Mouse (Mus musculus): ENCODE measurements around the gene Klhl8.

Klhl8 gene

GRCm38 (mm10) chr5:103846609-103847008, 64.5 kb downstream of the Klhl8 start:
- no peak for DNase-seq (ENCODE audit: low read depth)

- no peak for DNase-seq (ENCODE audit: low read depth)
Observed at GRCm38 (mm10) chr5:103846154-103846551, 64.9 kb downstream of the Klhl8 start.

- no peak for DNase-seq (ENCODE audit: low read depth)
Observed at GRCm38 (mm10) chr5:103845418-103846153, 65.5 kb downstream of the Klhl8 start.

GRCm38 (mm10) chr5:103843938-103844337, 67.1 kb downstream of the Klhl8 start:
- peak; percentile 44 for DNase-seq (ENCODE audit: low read depth)

GRCm38 (mm10) chr5:103839265-103839626, 71.8 kb downstream of the Klhl8 start:
- no peak for DNase-seq (ENCODE audit: low read depth)

- DNase-seq (ENCODE audit: low read depth) = no peak
Observed at GRCm38 (mm10) chr5:103838550-103839264, 72.4 kb downstream of the Klhl8 start.

- no peak for DNase-seq (ENCODE audit: low read depth)
Observed at GRCm38 (mm10) chr5:103836148-103836784, 74.8 kb downstream of the Klhl8 start.

GRCm38 (mm10) chr5:103835471-103836147, 75.5 kb downstream of the Klhl8 start:
- DNase-seq (ENCODE audit: low read depth) = no peak

GRCm38 (mm10) chr5:103830886-103831285, 80.2 kb downstream of the Klhl8 start:
- no peak for DNase-seq (ENCODE audit: low read depth)

- no peak for DNase-seq (ENCODE audit: low read depth)
Observed at GRCm38 (mm10) chr5:103829158-103829557, 81.9 kb downstream of the Klhl8 start.

GRCm38 (mm10) chr5:103828729-103829128, 82.3 kb downstream of the Klhl8 start:
- no peak for DNase-seq (ENCODE audit: low read depth)

GRCm38 (mm10) chr5:103828304-103828703, 82.8 kb downstream of the Klhl8 start:
- DNase-seq (ENCODE audit: low read depth) = no peak

- peak; percentile 59 for DNase-seq (ENCODE audit: low read depth)
Observed at GRCm38 (mm10) chr5:103822949-103823348, 88.1 kb downstream of the Klhl8 start.

GRCm38 (mm10) chr5:103821500-103822298, 89.4 kb downstream of the Klhl8 start:
- DNase-seq (ENCODE audit: low read depth) = no peak

GRCm38 (mm10) chr5:103821062-103821461, 90.0 kb downstream of the Klhl8 start:
- DNase-seq (ENCODE audit: low read depth) = no peak

- no peak for DNase-seq (ENCODE audit: low read depth)
Observed at GRCm38 (mm10) chr5:103819674-103820073, 91.4 kb downstream of the Klhl8 start.

GRCm38 (mm10) chr5:103818602-103819001, 92.5 kb downstream of the Klhl8 start:
- DNase-seq (ENCODE audit: low read depth) = no peak

GRCm38 (mm10) chr5:103817754-103818153, 93.3 kb downstream of the Klhl8 start:
- peak; percentile 84 for DNase-seq (ENCODE audit: low read depth)

GRCm38 (mm10) chr5:103816718-103817117, 94.3 kb downstream of the Klhl8 start:
- no peak for DNase-seq (ENCODE audit: low read depth)

- DNase-seq (ENCODE audit: low read depth) = no peak
Observed at GRCm38 (mm10) chr5:103815249-103815617, 95.8 kb downstream of the Klhl8 start.

GRCm38 (mm10) chr5:103814551-103815248, 96.4 kb downstream of the Klhl8 start:
- no peak for DNase-seq (ENCODE audit: low read depth)

All from 416B (cell line).